Mouse (Mus musculus): Measurements from ENCODE around the gene Clca4a. TPM values are rescaled to one million over a fixed set of nuclear protein-coding genes. Genes with fewer than 3 reads are reported as not detected.

Clca4a gene
- 0.03 TPM in 1 of 2 replicates, not detected in the other for polyA plus RNA-seq (2012; rRNA removed)

GRCm38 (mm10) chr3:144974945-144975344 is at the start of gene Clca4a:
Gene Clca4a, minus strand, starts transcription at chr3:144975045.
- TF ChIP-seq CTCF (IDR thresholded peaks at IDR 0.05; ENCODE audit: borderline replicate concordance, extremely low read depth, insufficient read depth, insufficient read length) (no peak), POLR2A (IDR thresholded peaks at IDR 0.05; ENCODE audit: borderline replicate concordance, extremely low read depth, insufficient read depth, insufficient read length, poor library complexity, severe bottlenecking) (no peak)
- no peak for DNase-seq (ENCODE audit: low read depth)

DNA sequence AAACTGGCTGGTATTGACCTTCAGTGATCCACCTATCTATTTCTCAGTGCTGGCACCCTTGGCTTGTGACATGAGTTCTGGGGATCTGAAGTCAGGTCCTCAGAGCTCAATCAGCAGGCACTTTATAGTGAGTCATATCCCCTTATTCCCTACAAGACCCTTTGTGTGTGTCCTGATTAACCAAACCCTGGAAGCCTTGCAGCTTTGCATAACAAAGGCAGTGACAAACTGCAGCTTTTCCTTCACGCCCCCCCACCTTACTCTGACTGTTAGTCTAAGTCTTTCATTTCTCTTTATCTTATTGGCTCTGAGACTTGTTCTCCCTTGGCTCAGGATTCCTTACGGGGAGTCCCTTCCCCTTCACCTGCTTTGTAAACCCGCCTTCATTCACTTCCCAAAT is 43.0 kb upstream of the Clca4a start:
- TF ChIP-seq POLR2A (IDR thresholded peaks at IDR 0.05; ENCODE audit: borderline replicate concordance, extremely low read depth, insufficient read depth, insufficient read length, poor library complexity, severe bottlenecking): no peak
- no peak for TF ChIP-seq CTCF (IDR thresholded peaks at IDR 0.05; ENCODE audit: borderline replicate concordance, extremely low read depth, insufficient read depth, insufficient read length)
- no peak for DNase-seq (ENCODE audit: low read depth)

DNA sequence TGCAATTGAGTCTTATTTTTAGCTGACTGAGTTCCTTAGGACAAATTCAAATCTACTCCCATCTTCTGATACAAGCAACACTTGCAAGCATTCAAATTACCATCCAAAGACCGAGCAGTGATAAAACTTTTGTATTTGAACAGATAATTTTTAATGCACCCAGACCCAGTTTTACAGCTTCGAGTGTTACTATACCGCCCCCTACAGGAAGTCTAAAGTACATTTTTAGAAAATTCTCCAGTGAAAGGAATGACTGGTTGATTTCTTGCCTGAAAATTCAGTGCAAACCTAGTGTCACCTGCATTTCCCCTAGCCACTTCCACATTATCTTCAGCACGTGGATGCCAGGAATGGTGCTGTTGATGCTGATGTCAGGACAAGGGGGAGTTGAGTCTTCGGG is 29.6 kb upstream of the Clca4a start:
- TF ChIP-seq POLR2A (IDR thresholded peaks at IDR 0.05; ENCODE audit: borderline replicate concordance, extremely low read depth, insufficient read depth, insufficient read length, poor library complexity, severe bottlenecking): no peak
- no peak for DNase-seq (ENCODE audit: low read depth)

DNA sequence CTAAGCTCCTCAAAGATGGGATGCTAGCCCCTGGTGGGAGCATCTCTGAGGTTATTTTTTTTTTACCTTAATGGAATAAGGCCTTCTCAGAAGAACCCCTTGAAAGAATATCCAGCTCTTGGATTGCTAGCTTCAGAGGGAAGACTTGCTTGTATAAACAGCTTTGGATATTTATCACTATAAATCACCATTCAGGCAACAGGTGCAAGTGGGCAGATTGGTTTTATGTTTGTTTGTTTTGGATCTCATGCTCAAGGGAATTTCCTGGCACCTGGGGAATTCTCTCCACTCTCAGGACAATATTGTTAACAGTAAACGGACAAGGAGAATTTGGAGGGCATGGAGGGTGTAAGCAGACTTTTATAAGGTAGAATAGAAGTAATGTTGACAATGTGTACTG is 26.1 kb upstream of the Clca4a start:
- DNase-seq (ENCODE audit: low read depth): no peak
- TF ChIP-seq CTCF (IDR thresholded peaks at IDR 0.05; ENCODE audit: borderline replicate concordance, extremely low read depth, insufficient read depth, insufficient read length) (no peak), POLR2A (IDR thresholded peaks at IDR 0.05; ENCODE audit: borderline replicate concordance, extremely low read depth, insufficient read depth, insufficient read length, poor library complexity, severe bottlenecking) (no peak)

DNA sequence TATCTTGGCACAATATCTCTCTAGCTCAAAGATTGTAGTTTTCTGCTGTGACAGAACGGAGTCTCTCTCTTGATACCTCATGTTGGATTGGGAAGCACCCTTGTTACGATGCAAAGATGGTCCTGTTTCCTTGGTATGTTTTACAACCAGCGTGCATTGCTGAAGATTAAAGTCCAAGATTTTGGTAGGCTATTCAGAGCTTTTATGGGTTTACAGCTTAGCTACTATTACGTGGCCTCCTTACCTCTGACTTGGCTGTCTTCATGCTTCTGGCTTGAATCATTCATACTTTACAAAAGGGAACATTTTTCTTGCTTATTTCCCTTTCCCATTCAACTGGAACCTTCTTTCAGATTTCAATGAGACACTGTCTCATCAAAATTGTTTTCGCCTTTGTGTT is 18.2 kb upstream of the Clca4a start:
- DNase-seq (ENCODE audit: low read depth): no peak
- TF ChIP-seq CTCF (IDR thresholded peaks at IDR 0.05; ENCODE audit: borderline replicate concordance, extremely low read depth, insufficient read depth, insufficient read length): no peak
- no peak for TF ChIP-seq POLR2A (IDR thresholded peaks at IDR 0.05; ENCODE audit: borderline replicate concordance, extremely low read depth, insufficient read depth, insufficient read length, poor library complexity, severe bottlenecking)

- no peak for DNase-seq (ENCODE audit: low read depth)
- no peak for TF ChIP-seq POLR2A (IDR thresholded peaks at IDR 0.05; ENCODE audit: borderline replicate concordance, extremely low read depth, insufficient read depth, insufficient read length, poor library complexity, severe bottlenecking)
- no peak for TF ChIP-seq CTCF (IDR thresholded peaks at IDR 0.05; ENCODE audit: borderline replicate concordance, extremely low read depth, insufficient read depth, insufficient read length)
Observed at GRCm38 (mm10) chr3:144992618-144993017, 17.8 kb upstream of the Clca4a start.

DNA sequence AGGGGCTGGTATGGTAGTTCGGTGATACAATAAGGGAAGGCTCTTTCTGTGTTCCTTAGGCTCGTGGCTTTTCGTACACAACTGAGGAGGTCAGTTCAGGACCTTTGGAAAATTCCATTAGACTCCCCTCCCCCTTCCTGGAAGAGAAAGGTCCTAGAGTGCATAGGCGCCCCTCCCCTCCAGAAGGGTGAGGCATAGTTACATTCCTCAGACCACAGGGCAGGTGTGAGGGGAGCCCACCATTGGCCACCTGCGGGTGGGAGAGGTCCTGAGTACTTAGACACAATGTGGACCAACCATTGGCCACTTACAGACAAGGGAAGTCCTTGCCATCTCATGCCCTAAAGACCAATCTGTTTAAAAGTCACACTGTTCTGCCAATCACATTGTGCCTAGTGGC is 11.0 kb upstream of the Clca4a start:
- DNase-seq (ENCODE audit: low read depth): no peak
- TF ChIP-seq CTCF (IDR thresholded peaks at IDR 0.05; ENCODE audit: borderline replicate concordance, extremely low read depth, insufficient read depth, insufficient read length) (no peak), POLR2A (IDR thresholded peaks at IDR 0.05; ENCODE audit: borderline replicate concordance, extremely low read depth, insufficient read depth, insufficient read length, poor library complexity, severe bottlenecking) (no peak)

DNA sequence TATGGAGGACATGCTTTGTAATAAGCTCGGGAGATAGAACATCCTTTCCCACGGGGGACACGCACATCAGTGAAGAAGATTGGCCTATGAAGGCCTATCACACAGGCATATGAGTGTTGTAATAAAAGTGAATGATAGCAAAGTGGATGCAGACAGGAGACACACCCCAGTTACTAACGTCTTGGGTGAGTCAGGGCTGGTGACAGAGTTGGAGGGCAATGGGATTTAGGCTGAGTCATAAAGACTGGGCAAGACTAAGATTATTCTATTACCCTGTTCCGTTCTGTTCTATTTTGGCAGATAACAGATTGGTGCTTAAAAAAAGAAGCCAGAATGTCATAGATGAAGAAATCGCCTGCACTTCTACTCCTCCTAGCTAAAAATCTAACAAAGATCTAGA is 5.7 kb upstream of the Clca4a start:
- TF ChIP-seq POLR2A (IDR thresholded peaks at IDR 0.05; ENCODE audit: borderline replicate concordance, extremely low read depth, insufficient read depth, insufficient read length, poor library complexity, severe bottlenecking): no peak
- no peak for DNase-seq (ENCODE audit: low read depth)

GRCm38 (mm10) chr3:144977631-144978030 is 2.8 kb upstream of the Clca4a start:
- DNase-seq (ENCODE audit: low read depth): no peak
- no peak for TF ChIP-seq CTCF (IDR thresholded peaks at IDR 0.05; ENCODE audit: borderline replicate concordance, extremely low read depth, insufficient read depth, insufficient read length)
- no peak for TF ChIP-seq POLR2A (IDR thresholded peaks at IDR 0.05; ENCODE audit: borderline replicate concordance, extremely low read depth, insufficient read depth, insufficient read length, poor library complexity, severe bottlenecking)

GRCm38 (mm10) chr3:144976091-144976490 is 1.2 kb upstream of the Clca4a start:
- DNase-seq (ENCODE audit: low read depth): no peak
- TF ChIP-seq POLR2A (IDR thresholded peaks at IDR 0.05; ENCODE audit: borderline replicate concordance, extremely low read depth, insufficient read depth, insufficient read length, poor library complexity, severe bottlenecking) (no peak), CTCF (IDR thresholded peaks at IDR 0.05; ENCODE audit: borderline replicate concordance, extremely low read depth, insufficient read depth, insufficient read length) (no peak)

- DNase-seq (ENCODE audit: low read depth): no peak
- TF ChIP-seq POLR2A (IDR thresholded peaks at IDR 0.05; ENCODE audit: borderline replicate concordance, extremely low read depth, insufficient read depth, insufficient read length, poor library complexity, severe bottlenecking): no peak
- TF ChIP-seq CTCF (IDR thresholded peaks at IDR 0.05; ENCODE audit: borderline replicate concordance, extremely low read depth, insufficient read depth, insufficient read length): no peak
Observed at GRCm38 (mm10) chr3:144971553-144972270, 3.1 kb downstream of the Clca4a start.

GRCm38 (mm10) chr3:144969755-144970154 is 5.1 kb downstream of the Clca4a start:
- peak; percentile 6 for DNase-seq (ENCODE audit: low read depth)
- TF ChIP-seq POLR2A (IDR thresholded peaks at IDR 0.05; ENCODE audit: borderline replicate concordance, extremely low read depth, insufficient read depth, insufficient read length, poor library complexity, severe bottlenecking) (no peak), CTCF (IDR thresholded peaks at IDR 0.05; ENCODE audit: borderline replicate concordance, extremely low read depth, insufficient read depth, insufficient read length) (no peak)
